Mouse (Mus musculus) ES-E14 (cell line): ENCODE results near the gene Sh3bp2. TPM values are rescaled to one million over a fixed set of nuclear protein-coding genes. Genes with fewer than 3 reads are reported as not detected.

Experiments used
- DNase-seq: peaks from one replicate; pipeline ENCODE4 v3.0.0-alpha.2; 2013; ENCODE audit warnings: low read depth, low spot score
- H3K27ac ChIP-seq: 2 replicates; pipeline ENCODE4 v1.5.1; 2012; ENCODE audit warnings: low read depth, mild to moderate bottlenecking, low read length, moderate library complexity, mixed read lengths; ENCODE audit not compliant: poor library complexity, insufficient read depth, severe bottlenecking
- H3K36me3 ChIP-seq: 2 replicates; pipeline ENCODE4 v1.6.1; 2012; ENCODE audit warnings: mild to moderate bottlenecking, low read length, moderate library complexity, mixed read lengths; ENCODE audit not compliant: control insufficient read depth, poor library complexity, insufficient read depth, severe bottlenecking
- H3K4me1 ChIP-seq, 2 experiments: fragments of 150-350 bp in 1 of 2; sonication (generic) in 1 of 2; 2 replicates each; pipeline ENCODE4 v1.6.1; 2012; ENCODE audit warnings: low read length in 2 of 2, mild to moderate bottlenecking in 1 of 2, mixed read lengths in 1 of 2; ENCODE audit not compliant: control insufficient read depth in 2 of 2, insufficient read depth in 2 of 2, poor library complexity in 1 of 2
- H3K4me3 ChIP-seq, 2 experiments: fragments of 150-350 bp in 1 of 2; sonication (generic) in 1 of 2; 2 replicates each; pipeline ENCODE4 v1.5.1; 2012; ENCODE audit warnings: low read length in 2 of 2, low read depth in 1 of 2, mild to moderate bottlenecking in 1 of 2, mixed read lengths in 1 of 2; ENCODE audit not compliant: insufficient read depth in 1 of 2, poor library complexity in 1 of 2, severe bottlenecking in 1 of 2
- H3K9ac ChIP-seq: 2 replicates; pipeline ENCODE4 v1.6.1; 2012; ENCODE audit warnings: low read depth, mild to moderate bottlenecking, low read length, mixed read lengths; ENCODE audit not compliant: poor library complexity, insufficient read depth, severe bottlenecking
- H3K9me3 ChIP-seq: fragments of 150-350 bp; sonication (generic); 2 replicates; pipeline ENCODE4 v1.6.1; 2012; ENCODE audit warnings: low read depth, mild to moderate bottlenecking, low read length; ENCODE audit not compliant: control insufficient read depth, insufficient read depth
- CHD2 ChIP-seq: IDR thresholded peaks from 2 replicates; pipeline ENCODE4 v1.6.1; 2014; ENCODE audit warnings: mild to moderate bottlenecking, low read depth, low read length, inconsistent platforms
- HCFC1 ChIP-seq: IDR thresholded peaks from 2 replicates; pipeline ENCODE4 v1.6.1; 2012; ENCODE audit warnings: low read length, inconsistent platforms, borderline replicate concordance; ENCODE audit not compliant: insufficient read depth
- MAFK ChIP-seq: IDR thresholded peaks from 2 replicates; pipeline ENCODE4 v1.6.1; 2014; ENCODE audit warnings: mild to moderate bottlenecking, low read depth, low read length, inconsistent platforms; ENCODE audit not compliant: insufficient read depth
- ZC3H11A ChIP-seq: IDR thresholded peaks from 2 replicates; pipeline ENCODE4 v1.6.1; 2012; ENCODE audit warnings: low read depth, mild to moderate bottlenecking, inconsistent platforms, low read length, borderline replicate concordance
- ZNF384 ChIP-seq: IDR thresholded peaks from 2 replicates; pipeline ENCODE4 v1.6.1; 2012; ENCODE audit warnings: low read depth, low read length, inconsistent platforms
- in situ Hi-C, 2 experiments: fragments of 600-800 bp; cut with MboI; formaldehyde crosslinking; loops; one replicate each; pipeline ENCODE4 v1.15.1; 2025; ENCODE audit warnings: low sequenced_read_pairs in 2 of 2, inconsistent platforms in 1 of 2; ENCODE audit not compliant: unreplicated experiment in 2 of 2
- total RNA-seq: library from RNA; depleted of rRNA; stranded (reverse); fragments of 300-350 nt; gene quantifications from 2 replicates; pipeline ENCODE4 v1.2.3, GENCODE M21; 2012

The Sh3bp2 gene
- total RNA-seq, 1 experiment: 2.4 TPM

- peak within 1 kb of the TSS; percentile 79 to 87 for H3K4me3 ChIP-seq
- DNase-seq: peak; percentile 95
- peak; percentile 43; the same call in 1 of the 2 replicates for TF ChIP-seq HCFC1
- no peak for TF ChIP-seq CHD2
- H3K4me1 ChIP-seq: peaks cover 0 to 5% of the 10 kb centered on the region in 2 experiments; a peak in 2 of 4 replicates
- in situ Hi-C loops: loop anchor here in 1 of 2 experiments (10.0 kb wide), 1 partner anchor 131 kb away; no protein-coding TSS in a partner anchor
- H3K27ac ChIP-seq: no peak within 1 kb of the TSS
- peak within 1 kb of the TSS; percentile 80 for H3K9ac ChIP-seq
- H3K36me3 ChIP-seq: no peaks in the 10 kb centered on the region
- no peaks in the 10 kb centered on the region for H3K9me3 ChIP-seq
Observed at GRCm38 (mm10) chr5:34513466-34514217, 12.0 kb upstream of the Sh3bp2 start, which contains the start of gene Tnip2. Gene Tnip2, minus strand, starts transcription at chr5:34513991.

GRCm38 (mm10) chr5:34514218-34514566, 11.4 kb upstream of the Sh3bp2 start:
- in situ Hi-C loops: loop anchor here in 1 of 2 experiments (10.0 kb wide), 1 partner anchor 131 kb away; no protein-coding TSS in a partner anchor
- H3K27ac ChIP-seq: no peak overlapping the region
- no peak for DNase-seq

GRCm38 (mm10) chr5:34515096-34515495, 10.5 kb upstream of the Sh3bp2 start:
- no peak for TF ChIP-seq ZC3H11A
- no peak for TF ChIP-seq MAFK
- TF ChIP-seq CHD2: no peak
- no peak for TF ChIP-seq HCFC1
- no peak for TF ChIP-seq ZNF384
- Histone ChIP-seq H3K36me3 (no peaks in the 10 kb centered on the region), H3K9me3 (no peaks in the 10 kb centered on the region), H3K4me1 (peaks cover 0 to 5% of the 10 kb centered on the region in 2 experiments; a peak in 2 of 4 replicates), H3K4me3 (no peak overlapping the region), H3K27ac (no peak overlapping the region), H3K9ac (no peak overlapping the region)
- in situ Hi-C loops: loop anchor here in 1 of 2 experiments (10.0 kb wide), 1 partner anchor 130 kb away; no protein-coding TSS in a partner anchor
- no peak for DNase-seq

More at GRCm38 (mm10) chr5:34514218-34514566, 11.4 kb upstream of the Sh3bp2 start:
- no peak for TF ChIP-seq MAFK
- no peak for TF ChIP-seq CHD2
- no peak for TF ChIP-seq HCFC1
- TF ChIP-seq ZNF384: no peak
- TF ChIP-seq ZC3H11A: no peak
- Histone ChIP-seq H3K4me3 (peak overlapping the region in 1 of 2 experiments; percentile 87; a peak in 2 of 4 replicates), H3K4me1 (peaks cover 0 to 5% of the 10 kb centered on the region in 2 experiments; a peak in 2 of 4 replicates), H3K9ac (no peak overlapping the region), H3K36me3 (no peaks in the 10 kb centered on the region), H3K9me3 (no peaks in the 10 kb centered on the region)

GRCm38 (mm10) chr5:34517913-34518312, 7.7 kb upstream of the Sh3bp2 start:
- H3K9me3 ChIP-seq: no peaks in the 10 kb centered on the region
- in situ Hi-C loops: loop anchor here in 1 of 2 experiments (10.0 kb wide), 1 partner anchor 127 kb away; no protein-coding TSS in a partner anchor
- H3K9ac ChIP-seq: peak overlapping the region; percentile 1; the same call in 1 of the 2 replicates

More at GRCm38 (mm10) chr5:34517913-34518312, 7.7 kb upstream of the Sh3bp2 start:
- TF ChIP-seq ZNF384 (no peak), CHD2 (no peak), ZC3H11A (no peak; the same call in 1 of the 2 replicates), MAFK (no peak), HCFC1 (no peak)
- Histone ChIP-seq H3K4me1 (peaks cover 0 to 5% of the 10 kb centered on the region in 2 experiments; a peak in 2 of 4 replicates), H3K36me3 (no peaks in the 10 kb centered on the region), H3K4me3 (no peak overlapping the region), H3K27ac (no peak overlapping the region)
- DNase-seq: peak; percentile 93
